Mouse (Mus musculus): ENCODE results near the gene Idnk. TPM values are rescaled to one million over a fixed set of nuclear protein-coding genes. Genes with fewer than 3 reads are reported as not detected.

Idnk gene
- polyA plus RNA-seq, 1 experiment from 2014 or later = 36.2 TPM

- H3K9ac ChIP-seq = no peak overlapping the region
- H3K36me3 ChIP-seq = peaks cover 14% of the 10 kb centered on the region; the same call in 1 of the 2 replicates
- H3K4me1 ChIP-seq = no peaks in the 10 kb centered on the region
- ATAC-seq (ENCODE audit: borderline replicate concordance, extremely low read depth, low FRiP score, low TSS enrichment) = no peak
- H3K9me3 ChIP-seq = no peaks in the 10 kb centered on the region
- WGBS = 85% methylated on average over 6 of the region's 6 CpGs
- H3K27me3 ChIP-seq = no peaks in the 10 kb centered on the region
- H3K4me3 ChIP-seq = no peak overlapping the region
- no peak overlapping the region for H3K4me2 ChIP-seq
- no peak overlapping the region for H3K27ac ChIP-seq
Measured at GRCm38 (mm10) chr13:58201343-58201742, 43.9 kb downstream of the Idnk start.

DNA sequence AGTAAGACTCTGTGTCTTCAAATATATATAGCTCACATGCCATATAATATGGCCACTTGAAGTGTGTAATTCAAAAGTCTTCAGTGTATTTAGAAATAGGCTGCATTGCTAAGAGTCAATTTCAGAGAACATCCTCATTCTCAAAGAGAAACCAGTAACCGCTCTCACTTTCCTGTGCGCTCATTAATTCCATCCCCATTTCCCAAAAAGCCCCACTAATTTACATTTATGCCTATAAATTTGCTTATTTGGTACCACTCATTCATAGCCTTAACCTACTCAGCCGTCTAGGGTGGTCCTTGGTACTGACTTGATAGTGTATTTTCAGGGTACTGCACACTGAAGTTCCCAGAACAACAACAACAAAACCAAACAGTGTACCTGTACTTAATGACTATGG, 44.5 kb downstream of the Idnk start:
- Histone ChIP-seq H3K36me3 (peaks cover 12% of the 10 kb centered on the region; the same call in 1 of the 2 replicates), H3K9me3 (no peaks in the 10 kb centered on the region), H3K27me3 (no peaks in the 10 kb centered on the region), H3K4me1 (no peaks in the 10 kb centered on the region), H3K4me2 (no peak overlapping the region), H3K4me3 (no peak overlapping the region), H3K27ac (no peak overlapping the region), H3K9ac (no peak overlapping the region)
- no peak for ATAC-seq (ENCODE audit: borderline replicate concordance, extremely low read depth, low FRiP score, low TSS enrichment)
- WGBS = 93% methylated on average over 3 of the region's 3 CpGs

DNA sequence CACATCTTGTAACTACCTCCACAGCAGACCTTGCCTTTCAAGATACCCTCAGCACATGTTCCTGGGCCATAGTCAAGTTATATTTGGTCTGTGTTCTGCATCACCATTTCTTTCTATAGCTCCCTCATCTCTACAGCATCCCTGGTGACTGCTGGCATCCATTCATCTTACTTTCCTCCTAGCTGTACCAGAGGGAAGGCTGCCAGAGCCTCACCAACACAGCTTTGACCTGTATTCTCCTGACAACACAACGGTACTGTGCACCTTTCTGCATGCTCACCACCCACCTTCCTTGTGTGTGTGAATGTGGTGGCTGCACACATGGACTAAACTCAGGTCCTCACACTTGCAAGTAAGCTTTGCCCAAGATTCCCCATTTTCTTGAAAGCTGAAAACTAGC, 45.5 kb downstream of the Idnk start:
- H3K27ac ChIP-seq = no peak overlapping the region
- H3K4me3 ChIP-seq = no peak overlapping the region
- H3K27me3 ChIP-seq = no peaks in the 10 kb centered on the region
- H3K4me1 ChIP-seq = no peaks in the 10 kb centered on the region
- WGBS = 100% methylated on average over 1 of the region's 1 CpGs
- H3K4me2 ChIP-seq = no peak overlapping the region
- ATAC-seq (ENCODE audit: borderline replicate concordance, extremely low read depth, low FRiP score, low TSS enrichment) = no peak
- no peak overlapping the region for H3K9ac ChIP-seq
- H3K36me3 ChIP-seq = peaks cover 3% of the 10 kb centered on the region; the same call in 1 of the 2 replicates
- H3K9me3 ChIP-seq = no peaks in the 10 kb centered on the region

DNA sequence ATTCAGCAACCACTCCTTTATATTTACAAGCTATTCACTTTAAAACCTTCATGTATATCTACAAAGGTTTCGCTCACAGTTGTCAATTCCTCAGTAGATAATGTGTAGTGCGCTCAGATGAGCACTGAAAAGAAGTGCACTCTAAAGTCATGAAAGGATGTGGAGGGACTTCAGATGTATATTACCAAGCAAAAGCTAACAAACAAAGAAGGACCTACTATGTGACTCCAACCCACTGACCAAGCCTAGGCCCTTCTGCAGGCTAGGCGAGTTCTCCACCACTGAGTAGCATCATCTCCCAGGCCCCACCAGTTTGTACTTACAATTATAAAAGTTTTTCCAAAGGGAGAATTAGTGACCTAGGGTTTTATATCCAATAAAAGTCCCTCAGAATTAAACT, 46.8 kb downstream of the Idnk start:
- Histone ChIP-seq H3K27me3 (no peaks in the 10 kb centered on the region), H3K4me2 (no peak overlapping the region), H3K27ac (no peak overlapping the region), H3K9ac (no peak overlapping the region), H3K4me1 (no peaks in the 10 kb centered on the region), H3K36me3 (no peaks in the 10 kb centered on the region), H3K4me3 (no peak overlapping the region), H3K9me3 (no peaks in the 10 kb centered on the region)
- WGBS = 92% methylated on average over 3 of the region's 3 CpGs
- ATAC-seq (ENCODE audit: borderline replicate concordance, extremely low read depth, low FRiP score, low TSS enrichment) = no peak

DNA sequence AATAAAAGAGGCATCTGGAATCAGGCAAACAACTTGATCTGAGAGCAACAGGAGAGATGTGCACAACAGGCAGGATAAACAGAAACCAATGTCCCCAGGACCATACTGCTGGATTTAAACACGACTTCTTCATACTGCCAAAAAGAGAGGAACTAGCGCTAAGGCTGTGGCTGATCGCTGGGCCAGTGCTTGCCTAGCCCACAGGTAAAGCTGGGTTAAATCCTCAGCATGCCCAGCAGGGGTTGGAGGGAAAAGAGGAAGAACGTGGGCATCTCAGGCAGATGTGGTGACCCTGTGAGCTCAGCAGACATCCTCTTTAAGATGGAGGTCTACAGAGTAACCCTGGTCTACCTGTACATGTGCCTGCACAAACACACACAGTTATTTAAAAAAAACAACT, 47.5 kb downstream of the Idnk start:
- H3K27me3 ChIP-seq = no peaks in the 10 kb centered on the region
- WGBS = 56% methylated on average over 4 of the region's 4 CpGs
- no peak for ATAC-seq (ENCODE audit: borderline replicate concordance, extremely low read depth, low FRiP score, low TSS enrichment)
- H3K4me1 ChIP-seq = no peaks in the 10 kb centered on the region
- no peak overlapping the region for H3K4me2 ChIP-seq
- H3K36me3 ChIP-seq = no peaks in the 10 kb centered on the region
- H3K9me3 ChIP-seq = no peaks in the 10 kb centered on the region
- H3K27ac ChIP-seq = no peak overlapping the region
- H3K4me3 ChIP-seq = no peak overlapping the region
- H3K9ac ChIP-seq = no peak overlapping the region

DNA sequence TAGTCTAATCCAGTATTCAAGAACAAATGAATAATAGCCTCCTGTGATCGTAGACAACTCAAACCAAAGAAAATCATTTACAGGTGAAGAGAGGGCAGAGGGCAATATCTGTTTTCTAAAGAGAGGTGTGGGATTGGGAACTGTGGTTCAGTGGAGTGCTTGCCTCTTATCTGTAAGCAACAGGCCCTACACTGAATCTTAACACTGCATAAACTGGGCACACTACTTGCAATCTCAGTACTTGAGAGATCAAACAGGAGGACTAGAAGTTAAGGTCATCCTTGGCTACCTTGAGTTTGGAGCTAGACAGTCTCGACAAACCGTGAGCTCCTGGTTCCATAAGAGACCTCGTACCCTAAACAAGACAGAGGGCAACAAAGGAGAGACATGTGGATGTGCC, 48.6 kb downstream of the Idnk start:
- no peaks in the 10 kb centered on the region for H3K36me3 ChIP-seq
- H3K9me3 ChIP-seq = no peaks in the 10 kb centered on the region
- no peaks in the 10 kb centered on the region for H3K4me1 ChIP-seq

DNA sequence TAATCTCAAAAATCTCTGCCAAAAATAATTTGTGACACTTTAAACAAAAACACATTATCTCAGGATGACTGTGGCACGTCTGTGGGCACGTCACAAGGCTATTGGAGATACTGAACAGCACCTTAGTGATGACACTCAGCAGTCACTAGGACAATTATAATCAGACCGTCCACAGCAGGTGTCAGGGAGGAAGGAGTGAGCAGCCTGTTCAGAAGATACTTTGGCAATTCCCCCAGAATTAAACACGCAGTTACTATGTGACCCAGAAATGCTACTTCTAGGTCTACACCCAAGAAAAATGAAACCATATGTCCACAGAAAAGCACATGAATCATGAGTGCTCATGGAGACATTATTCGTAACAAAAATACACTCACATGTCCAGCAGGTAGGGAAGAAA, 53.0 kb downstream of the Idnk start:
- 62% methylated on average over 5 of the region's 5 CpGs for WGBS
- Histone ChIP-seq H3K36me3 (no peaks in the 10 kb centered on the region; the same call in 1 of the 2 replicates), H3K4me1 (peaks cover 18% of the 10 kb centered on the region), H3K4me3 (no peak overlapping the region), H3K9ac (no peak overlapping the region), H3K9me3 (no peaks in the 10 kb centered on the region), H3K27ac (no peak overlapping the region), H3K27me3 (no peaks in the 10 kb centered on the region), H3K4me2 (no peak overlapping the region)
- ATAC-seq (ENCODE audit: borderline replicate concordance, extremely low read depth, low FRiP score, low TSS enrichment) = no peak

More for the DNA sequence above, 48.6 kb downstream of the Idnk start:
- no peaks in the 10 kb centered on the region for H3K27me3 ChIP-seq
- no peak overlapping the region for H3K4me2 ChIP-seq
- ATAC-seq (ENCODE audit: borderline replicate concordance, extremely low read depth, low FRiP score, low TSS enrichment) = no peak
- no peak overlapping the region for H3K9ac ChIP-seq
- H3K27ac ChIP-seq = no peak overlapping the region
- no peak overlapping the region for H3K4me3 ChIP-seq
- 74% methylated on average over 4 of the region's 4 CpGs for WGBS

- Histone ChIP-seq H3K4me1 (peaks cover 24% of the 10 kb centered on the region), H3K36me3 (no peaks in the 10 kb centered on the region; the same call in 1 of the 2 replicates), H3K27me3 (no peaks in the 10 kb centered on the region), H3K27ac (no peak overlapping the region), H3K9me3 (no peaks in the 10 kb centered on the region), H3K4me2 (no peak overlapping the region), H3K4me3 (no peak overlapping the region), H3K9ac (no peak overlapping the region)
- no peak for ATAC-seq (ENCODE audit: borderline replicate concordance, extremely low read depth, low FRiP score, low TSS enrichment)
- 82% methylated on average over 2 of the region's 2 CpGs for WGBS
Measured at GRCm38 (mm10) chr13:58212530-58212929, 55.1 kb downstream of the Idnk start.

GRCm38 (mm10) chr13:58213801-58214200, 56.4 kb downstream of the Idnk start:
- no peaks in the 10 kb centered on the region; the same call in 1 of the 2 replicates for H3K36me3 ChIP-seq
- peaks cover 24% of the 10 kb centered on the region for H3K4me1 ChIP-seq
- no peaks in the 10 kb centered on the region for H3K9me3 ChIP-seq
- H3K9ac ChIP-seq = peak overlapping the region; percentile 96
- H3K4me2 ChIP-seq = peak overlapping the region; percentile 79
- H3K27ac ChIP-seq = no peak overlapping the region
- H3K4me3 ChIP-seq = peak overlapping the region; percentile 97
- ATAC-seq (ENCODE audit: borderline replicate concordance, extremely low read depth, low FRiP score, low TSS enrichment) = no peak
- no peaks in the 10 kb centered on the region for H3K27me3 ChIP-seq
- WGBS = 27% methylated on average over 8 of the region's 8 CpGs

Other genes starting within 250 kb of the Idnk start
- gene Spock1, start 249.3 kb upstream of the Idnk start, polyA plus RNA-seq (2015; fragmentation: Nextera tagmentation; extraction: Ambion mirVana) = 0.32 and 0.35 TPM in 2 replicates
- 4.2 and 4.8 TPM in 2 replicates for gene Klhl3, start 44.1 kb upstream of the Idnk start, polyA plus RNA-seq (2015; fragmentation: Nextera tagmentation; extraction: Ambion mirVana)
- gene Hnrnpa0, start 29.1 kb upstream of the Idnk start, polyA plus RNA-seq (2015; fragmentation: Nextera tagmentation; extraction: Ambion mirVana) = 36.2 and 37.8 TPM in 2 replicates
- gene Ubqln1, start 58.0 kb downstream of the Idnk start, polyA plus RNA-seq (2015; fragmentation: Nextera tagmentation; extraction: Ambion mirVana) = 99.4 and 101 TPM in 2 replicates
- 22.7 and 23.6 TPM in 2 replicates for gene Gkap1, start 118.0 kb downstream of the Idnk start, polyA plus RNA-seq (2015; fragmentation: Nextera tagmentation; extraction: Ambion mirVana)
- gene Kif27, start 201.5 kb downstream of the Idnk start, polyA plus RNA-seq (2015; fragmentation: Nextera tagmentation; extraction: Ambion mirVana) = 0.75 and 0.91 TPM in 2 replicates
- 33.2 and 35.7 TPM in 2 replicates for gene 2210016F16Rik, start 227.6 kb downstream of the Idnk start, polyA plus RNA-seq (2015; fragmentation: Nextera tagmentation; extraction: Ambion mirVana)
- 26.3 and 29.7 TPM in 2 replicates for gene Rmi1, start 244.6 kb downstream of the Idnk start, polyA plus RNA-seq (2015; fragmentation: Nextera tagmentation; extraction: Ambion mirVana)
- 1,649 and 1,683 TPM in 2 replicates for gene Hnrnpk, start 245.7 kb downstream of the Idnk start, polyA plus RNA-seq (2015; fragmentation: Nextera tagmentation; extraction: Ambion mirVana)

Data from lung, embryonic 15.5 days (tissue).